Mouse (Mus musculus): Measurements from ENCODE around the gene Tcaf1. TPM values are rescaled to one million over a fixed set of nuclear protein-coding genes. Genes with fewer than 3 reads are reported as not detected.

Tcaf1 gene
- polyA plus RNA-seq (2015; fragmentation: Nextera tagmentation; extraction: Ambion mirVana) = 69.4 and 72.2 TPM in 2 replicates

DNA sequence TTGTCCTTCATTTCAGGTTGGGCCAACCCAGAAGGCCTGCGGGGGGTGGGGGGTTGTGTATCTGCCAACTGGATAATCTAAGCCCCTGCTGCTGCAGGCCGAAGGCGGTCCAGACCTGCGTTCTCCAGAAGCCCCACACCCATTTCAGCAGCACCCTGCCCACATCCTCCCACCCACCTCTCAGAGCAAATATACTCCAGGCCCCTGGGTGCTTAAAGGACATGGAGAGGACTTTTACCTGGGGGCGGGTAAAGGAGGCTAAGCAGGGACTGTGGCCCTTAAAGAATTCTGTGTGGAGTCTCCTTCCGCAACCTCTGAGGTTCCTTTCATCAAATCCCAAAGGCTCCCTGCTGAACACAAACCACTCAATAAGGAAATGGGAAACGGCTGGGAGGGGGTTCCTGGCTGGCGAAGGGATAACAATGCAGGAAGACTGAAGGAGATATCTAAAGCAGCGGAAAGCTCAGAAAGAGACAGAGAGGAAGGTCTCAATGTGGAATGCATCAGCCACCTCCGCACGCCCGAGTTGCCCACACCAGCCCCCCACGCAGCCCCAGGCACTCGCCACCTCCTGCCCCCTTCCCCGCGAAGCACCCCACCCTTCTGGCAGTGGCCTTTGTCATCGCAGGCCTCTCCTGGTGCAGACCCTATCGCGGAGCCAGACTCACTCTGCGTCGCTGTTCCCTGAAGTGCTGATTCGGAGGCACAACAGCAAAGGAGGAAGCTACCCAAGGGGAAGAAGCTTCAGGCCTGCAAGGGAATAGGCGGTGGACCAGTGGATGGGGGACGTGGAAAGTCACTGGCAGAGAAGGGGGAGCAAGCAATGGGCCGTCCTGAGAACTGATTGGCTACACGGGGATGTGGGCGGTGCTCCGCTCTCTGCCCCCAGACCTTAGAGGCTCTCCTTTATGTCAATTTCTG, at the start of gene Tcaf1:
TSS of gene Tcaf1 (minus strand) at position 798 of the 921 bp plus-strand sequence.
- H3K4me2 ChIP-seq (ENCODE audit: low read depth, low read length) = peak within 1 kb of the TSS; percentile 73
- 0 out of 2 replicates have a peak, but pooled peaks cover 2% of the 10 kb centered on the region for H3K4me1 ChIP-seq (replicated peaks; ENCODE audit: control insufficient read depth, insufficient read depth, low read length)
- no peaks in the 10 kb centered on the region for H3K9me3 ChIP-seq (ENCODE audit: control insufficient read depth, low read length)
- peak; percentile 100 for ATAC-seq (ENCODE audit: low read depth)
- 1% methylated on average over 27 of the region's 28 CpGs for WGBS
- H3K27ac ChIP-seq (ENCODE audit: low read length) = peak within 1 kb of the TSS; percentile 86
- no peaks in the 10 kb centered on the region for H3K36me3 ChIP-seq (ENCODE audit: control insufficient read depth, insufficient read depth, low read length)
- H3K27me3 ChIP-seq (ENCODE audit: control insufficient read depth, insufficient read depth, low read depth, low read length) = no peaks in the 10 kb centered on the region
- peak within 1 kb of the TSS; percentile 95 for H3K9ac ChIP-seq (ENCODE audit: low read length)
- H3K4me3 ChIP-seq (ENCODE audit: low read length) = peak within 1 kb of the TSS; percentile 81

DNA sequence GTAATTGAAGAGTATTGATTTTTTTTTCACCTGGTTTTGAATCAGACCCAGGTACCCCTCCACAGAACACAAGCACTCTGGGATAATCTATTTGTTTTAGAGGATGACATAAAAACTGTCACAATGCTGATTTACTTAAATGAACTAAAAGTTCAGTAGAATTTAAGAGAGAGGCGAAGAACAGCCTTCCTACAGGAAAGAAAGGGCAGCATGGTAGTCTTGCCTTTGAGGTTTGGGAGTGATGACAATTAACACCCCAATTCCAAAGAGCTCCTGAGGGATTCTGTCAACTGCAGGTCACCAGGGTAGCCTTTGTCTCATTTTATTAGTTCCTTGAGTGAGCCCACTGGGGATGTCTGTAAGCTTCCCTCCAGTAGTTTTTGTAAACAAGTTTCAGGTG, 46.2 kb upstream of the Tcaf1 start, which contains the start of gene Olfr38:
TSS of gene Olfr38 (plus strand) at position 301 of the 400 bp plus-strand sequence.
- no peak within 1 kb of the TSS for H3K27ac ChIP-seq (ENCODE audit: low read length)
- H3K27me3 ChIP-seq (ENCODE audit: control insufficient read depth, insufficient read depth, low read depth, low read length) = no peaks in the 10 kb centered on the region
- H3K9me3 ChIP-seq (ENCODE audit: control insufficient read depth, low read length) = no peaks in the 10 kb centered on the region
- H3K4me1 ChIP-seq (replicated peaks; ENCODE audit: control insufficient read depth, insufficient read depth, low read length) = no peaks in the 10 kb centered on the region
- no peak within 1 kb of the TSS for H3K4me2 ChIP-seq (ENCODE audit: low read depth, low read length)
- no peak within 1 kb of the TSS for H3K9ac ChIP-seq (ENCODE audit: low read length)
- WGBS = 63% methylated on average over 1 of the region's 1 CpGs
- H3K36me3 ChIP-seq (ENCODE audit: control insufficient read depth, insufficient read depth, low read length) = no peaks in the 10 kb centered on the region
- no peak within 1 kb of the TSS for H3K4me3 ChIP-seq (ENCODE audit: low read length)
- ATAC-seq (ENCODE audit: low read depth) = no peak

DNA sequence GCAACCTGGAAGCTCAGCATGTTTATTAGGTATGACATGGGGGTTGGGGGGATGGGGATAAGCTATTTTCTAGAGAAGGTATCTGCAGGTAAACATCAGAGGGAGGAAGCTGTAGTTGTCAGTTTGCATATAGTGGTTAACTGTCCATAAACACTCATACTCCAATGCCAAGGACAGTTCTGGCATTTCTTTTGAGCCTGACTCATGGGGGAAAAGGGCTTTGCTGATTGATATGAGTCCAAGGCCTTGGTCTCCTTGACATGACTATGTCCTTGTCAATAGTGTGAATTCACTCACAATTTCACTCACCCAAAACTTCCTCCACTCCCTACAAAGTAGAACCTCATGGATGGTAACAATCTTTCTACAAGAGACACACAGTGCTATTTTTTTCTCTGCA, 38.0 kb upstream of the Tcaf1 start:
- Histone ChIP-seq H3K4me2 (ENCODE audit: low read depth, low read length) (no peak overlapping the region), H3K27ac (ENCODE audit: low read length) (no peak overlapping the region), H3K36me3 (ENCODE audit: control insufficient read depth, insufficient read depth, low read length) (no peaks in the 10 kb centered on the region), H3K9ac (ENCODE audit: low read length) (no peak overlapping the region), H3K9me3 (ENCODE audit: control insufficient read depth, low read length) (no peaks in the 10 kb centered on the region), H3K4me3 (ENCODE audit: low read length) (no peak overlapping the region), H3K27me3 (ENCODE audit: control insufficient read depth, insufficient read depth, low read depth, low read length) (no peaks in the 10 kb centered on the region), H3K4me1 (replicated peaks; ENCODE audit: control insufficient read depth, insufficient read depth, low read length) (no peaks in the 10 kb centered on the region)
- ATAC-seq (ENCODE audit: low read depth) = no peak

- no peaks in the 10 kb centered on the region for H3K27me3 ChIP-seq (ENCODE audit: control insufficient read depth, insufficient read depth, low read depth, low read length)
- WGBS = 73% methylated on average over 5 of the region's 5 CpGs
- no peak overlapping the region for H3K27ac ChIP-seq (ENCODE audit: low read length)
- no peak overlapping the region for H3K4me2 ChIP-seq (ENCODE audit: low read depth, low read length)
- H3K36me3 ChIP-seq (ENCODE audit: control insufficient read depth, insufficient read depth, low read length) = no peaks in the 10 kb centered on the region
- H3K9me3 ChIP-seq (ENCODE audit: control insufficient read depth, low read length) = no peaks in the 10 kb centered on the region
- H3K4me3 ChIP-seq (ENCODE audit: low read length) = no peak overlapping the region
- no peak overlapping the region for H3K9ac ChIP-seq (ENCODE audit: low read length)
- no peak for ATAC-seq (ENCODE audit: low read depth)
- H3K4me1 ChIP-seq (replicated peaks; ENCODE audit: control insufficient read depth, insufficient read depth, low read length) = no peaks in the 10 kb centered on the region
Measured at GRCm38 (mm10) chr6:42742303-42742702, 32.4 kb upstream of the Tcaf1 start.

- 89% methylated on average over 1 of the region's 1 CpGs for WGBS
- H3K9ac ChIP-seq (ENCODE audit: low read length) = no peak within 1 kb of the TSS
- no peak within 1 kb of the TSS for H3K4me3 ChIP-seq (ENCODE audit: low read length)
- no peak within 1 kb of the TSS for H3K4me2 ChIP-seq (ENCODE audit: low read depth, low read length)
- no peak within 1 kb of the TSS for H3K27ac ChIP-seq (ENCODE audit: low read length)
- H3K4me1 ChIP-seq (replicated peaks; ENCODE audit: control insufficient read depth, insufficient read depth, low read length) = no peaks in the 10 kb centered on the region
- H3K36me3 ChIP-seq (ENCODE audit: control insufficient read depth, insufficient read depth, low read length) = no peaks in the 10 kb centered on the region
- H3K27me3 ChIP-seq (ENCODE audit: control insufficient read depth, insufficient read depth, low read depth, low read length) = no peaks in the 10 kb centered on the region
- ATAC-seq (ENCODE audit: low read depth) = no peak
- H3K9me3 ChIP-seq (ENCODE audit: control insufficient read depth, low read length) = no peaks in the 10 kb centered on the region
Measured at GRCm38 (mm10) chr6:42739071-42739470, 29.2 kb upstream of the Tcaf1 start, which contains the start of gene Olfr453. Gene Olfr453 (plus strand): TSS chr6:42739371.

- Histone ChIP-seq H3K4me3 (ENCODE audit: low read length) (no peak overlapping the region), H3K27ac (ENCODE audit: low read length) (no peak overlapping the region), H3K4me1 (replicated peaks; ENCODE audit: control insufficient read depth, insufficient read depth, low read length) (no peaks in the 10 kb centered on the region), H3K27me3 (ENCODE audit: control insufficient read depth, insufficient read depth, low read depth, low read length) (no peaks in the 10 kb centered on the region), H3K9ac (ENCODE audit: low read length) (no peak overlapping the region), H3K9me3 (ENCODE audit: control insufficient read depth, low read length) (no peaks in the 10 kb centered on the region), H3K4me2 (ENCODE audit: low read depth, low read length) (no peak overlapping the region), H3K36me3 (ENCODE audit: control insufficient read depth, insufficient read depth, low read length) (no peaks in the 10 kb centered on the region)
- ATAC-seq (ENCODE audit: low read depth) = no peak
Measured at GRCm38 (mm10) chr6:42717973-42718372, 8.1 kb upstream of the Tcaf1 start.

DNA sequence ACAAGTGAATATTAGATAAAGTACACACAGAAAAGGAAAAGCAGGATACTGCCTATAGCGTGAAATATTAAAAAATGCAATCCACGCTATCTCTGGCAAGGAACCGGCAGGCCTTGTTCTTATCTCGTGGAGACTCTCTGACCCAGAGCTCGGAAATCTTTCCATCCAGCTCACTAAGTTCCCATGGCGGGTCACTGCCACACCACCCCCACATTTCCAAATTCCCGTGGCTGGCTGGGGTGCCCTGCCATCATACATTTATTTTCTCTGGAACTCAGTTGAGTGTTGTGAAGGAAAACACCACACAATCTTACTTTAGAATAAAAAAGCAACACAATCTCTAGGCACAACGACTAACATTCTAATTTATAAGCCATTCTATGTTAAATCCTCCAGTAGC, 4.8 kb upstream of the Tcaf1 start:
- H3K4me1 ChIP-seq (replicated peaks; ENCODE audit: control insufficient read depth, insufficient read depth, low read length) = no peaks in the 10 kb centered on the region
- WGBS = 46% methylated on average over 8 of the region's 8 CpGs

DNA sequence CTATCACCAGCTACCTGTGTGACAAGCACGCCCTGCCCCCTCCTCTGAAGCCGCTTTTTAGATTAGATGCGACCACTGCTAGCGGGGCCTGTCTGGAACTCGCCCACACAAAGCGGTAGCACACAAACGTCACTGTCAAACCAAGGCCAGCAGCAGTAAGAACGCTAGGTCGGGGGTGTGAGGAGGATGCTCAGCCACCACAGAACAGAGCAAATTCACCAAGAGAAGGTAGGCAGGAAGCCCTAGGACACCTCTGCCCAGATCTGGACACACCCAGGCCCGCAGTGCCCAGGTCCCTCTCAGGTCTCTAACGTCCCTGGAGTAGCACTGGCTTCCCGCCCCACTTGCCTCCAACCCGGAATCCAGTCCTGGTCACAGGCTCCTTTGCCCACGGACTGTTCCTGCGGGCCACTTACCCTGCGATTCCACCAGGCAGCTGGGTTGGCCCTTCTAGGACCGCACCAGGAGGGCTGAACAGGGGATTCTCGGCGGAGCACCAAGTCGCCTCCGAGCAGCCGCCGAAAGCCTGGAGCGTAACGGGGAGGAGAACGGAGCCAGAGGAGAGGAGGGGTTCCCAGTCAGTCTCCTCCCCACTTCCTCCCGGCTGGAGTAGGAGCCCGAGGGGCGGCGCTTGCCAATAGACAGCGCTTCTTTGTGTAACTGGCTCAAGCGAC, 17.2 kb downstream of the Tcaf1 start:
- Histone ChIP-seq H3K4me2 (ENCODE audit: low read depth, low read length) (peak overlapping the region; percentile 87), H3K9ac (ENCODE audit: low read length) (peak overlapping the region; percentile 71), H3K36me3 (ENCODE audit: control insufficient read depth, insufficient read depth, low read length) (no peaks in the 10 kb centered on the region; the same call in 1 of the 2 replicates), H3K9me3 (ENCODE audit: control insufficient read depth, low read length) (no peaks in the 10 kb centered on the region), H3K27ac (ENCODE audit: low read length) (peak overlapping the region; percentile 85), H3K4me3 (ENCODE audit: low read length) (peak overlapping the region; percentile 60), H3K4me1 (replicated peaks; ENCODE audit: control insufficient read depth, insufficient read depth, low read length) (peaks cover 5% of the 10 kb centered on the region), H3K27me3 (ENCODE audit: control insufficient read depth, insufficient read depth, low read depth, low read length) (no peaks in the 10 kb centered on the region)
- peak; percentile 96 for ATAC-seq (ENCODE audit: low read depth)
- under 1% methylated on average over 32 of the region's 32 CpGs for WGBS

More for the DNA sequence above, 4.8 kb upstream of the Tcaf1 start:
- no peaks in the 10 kb centered on the region for H3K9me3 ChIP-seq (ENCODE audit: control insufficient read depth, low read length)
- no peak overlapping the region for H3K4me3 ChIP-seq (ENCODE audit: low read length)
- H3K27ac ChIP-seq (ENCODE audit: low read length) = no peak overlapping the region
- no peak overlapping the region for H3K4me2 ChIP-seq (ENCODE audit: low read depth, low read length)
- no peaks in the 10 kb centered on the region for H3K27me3 ChIP-seq (ENCODE audit: control insufficient read depth, insufficient read depth, low read depth, low read length)
- no peak overlapping the region for H3K9ac ChIP-seq (ENCODE audit: low read length)
- no peaks in the 10 kb centered on the region for H3K36me3 ChIP-seq (ENCODE audit: control insufficient read depth, insufficient read depth, low read length)
- ATAC-seq (ENCODE audit: low read depth) = no peak

DNA sequence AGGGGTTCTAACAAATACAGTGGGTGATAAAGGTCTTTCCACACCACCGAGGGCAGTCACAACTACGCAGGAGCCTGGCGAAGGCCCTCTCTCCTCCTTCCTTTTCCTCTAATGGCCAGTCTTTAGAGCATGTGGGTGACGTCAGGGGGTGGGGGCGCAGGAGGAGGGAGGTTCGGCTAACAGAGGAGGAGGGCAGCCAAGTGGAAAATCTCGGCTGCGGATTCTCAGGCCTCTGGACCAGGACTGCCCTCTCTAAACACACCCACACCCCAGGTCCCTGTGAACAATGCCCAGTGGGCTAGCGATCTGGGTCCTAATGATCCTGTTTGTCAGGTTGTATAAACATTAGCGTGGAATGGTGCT, 17.8 kb downstream of the Tcaf1 start:
- 0% methylated on average over 10 of the region's 10 CpGs for WGBS
- peaks cover 5% of the 10 kb centered on the region for H3K4me1 ChIP-seq (replicated peaks; ENCODE audit: control insufficient read depth, insufficient read depth, low read length)
- H3K4me3 ChIP-seq (ENCODE audit: low read length) = peak overlapping the region; percentile 60
- H3K4me2 ChIP-seq (ENCODE audit: low read depth, low read length) = peak overlapping the region; percentile 87
- H3K27me3 ChIP-seq (ENCODE audit: control insufficient read depth, insufficient read depth, low read depth, low read length) = no peaks in the 10 kb centered on the region
- peak overlapping the region; percentile 71 for H3K9ac ChIP-seq (ENCODE audit: low read length)
- H3K27ac ChIP-seq (ENCODE audit: low read length) = peak overlapping the region; percentile 85
- H3K36me3 ChIP-seq (ENCODE audit: control insufficient read depth, insufficient read depth, low read length) = no peaks in the 10 kb centered on the region; the same call in 1 of the 2 replicates
- no peaks in the 10 kb centered on the region for H3K9me3 ChIP-seq (ENCODE audit: control insufficient read depth, low read length)
- ATAC-seq (ENCODE audit: low read depth) = peak; percentile 90
